Mouse (Mus musculus) heart, postnatal 0 days (tissue): ENCODE measurements at regions not wholly inside any gene's neighbourhood (a gene's known extent, or its start where the extent isn't known, plus 50 kb on each side); places are given as distances from the start of the nearest gene placed in this dataset.

ENCODE experiments used
- ATAC-seq: fragments of 200-750 bp; cut with Nextera tagmentation; 2 replicates; pipeline ENCODE4 v1.8.0; 2017; ENCODE audit warnings: low read depth, moderate number of reproducible peaks, moderate library complexity; ENCODE audit not compliant: insufficient read depth
- DNase-seq: peaks from one replicate; pipeline ENCODE4 v3.0.0-alpha.2; 2016; ENCODE audit warnings: low spot score
- H3K27ac ChIP-seq: fragments of 300-500 bp; sonication (generic); 2 replicates; pipeline ENCODE4 v1.5.1; 2014; ENCODE audit warnings: low read depth, mild to moderate bottlenecking
- H3K27me3 ChIP-seq: fragments of 300-500 bp; sonication (generic); 2 replicates; pipeline ENCODE4 v1.6.1; 2014; ENCODE audit warnings: low read length, mixed read lengths; ENCODE audit not compliant: control insufficient read depth, insufficient read depth
- H3K36me3 ChIP-seq: fragments of 300-500 bp; sonication (generic); replicated peaks from 2 replicates; pipeline ENCODE4 v1.6.1; 2014; ENCODE audit warnings: low read length, mixed read lengths; ENCODE audit not compliant: control insufficient read depth, insufficient read depth
- H3K4me1 ChIP-seq: fragments of 300-500 bp; sonication (generic); 2 replicates; pipeline ENCODE4 v1.6.1; 2014; ENCODE audit warnings: antibody characterized with exemption; ENCODE audit not compliant: control insufficient read depth, insufficient read depth
- H3K4me2 ChIP-seq: fragments of 300-500 bp; sonication (generic); 2 replicates; pipeline ENCODE4 v1.6.1; 2014; ENCODE audit warnings: low read depth, mild to moderate bottlenecking, low read length, moderate library complexity
- H3K4me3 ChIP-seq: fragments of 300-500 bp; sonication (generic); 2 replicates; pipeline ENCODE4 v1.5.1; 2014; ENCODE audit warnings: low read depth, low read length
- H3K9ac ChIP-seq: fragments of 300-500 bp; sonication (generic); replicated peaks from 2 replicates; pipeline ENCODE4 v1.6.1; 2014; ENCODE audit warnings: low read depth, low read length, mixed read lengths
- H3K9me3 ChIP-seq: fragments of 300-500 bp; sonication (generic); replicated peaks from 2 replicates; pipeline ENCODE4 v1.6.1; 2016; ENCODE audit warnings: low read length; ENCODE audit not compliant: control insufficient read depth
- CTCF ChIP-seq: IDR thresholded peaks from 2 replicates; pipeline ENCODE4 v1.5.1; 2016; ENCODE audit warnings: antibody characterized with exemption, control low read depth, low read depth
- EP300 ChIP-seq: IDR thresholded peaks from 2 replicates; pipeline ENCODE4 v1.6.1; 2016; ENCODE audit warnings: antibody characterized with exemption, low read depth
- WGBS: fragments of 180-500 bp; shearing (Covaris S2); extraction: QIAGEN DNeasy Blood & Tissue Kit; methylation state at CpG from one replicate; pipeline ENCODE4 v1.1.7; 2014; 5-methylcytosine and 5-hydroxymethylcytosine counted together

GRCm38 (mm10) chr14:33812266-33812665 lies 111.1 kb upstream of the Gdf10 start:
- Histone ChIP-seq H3K4me2 (no peak overlapping the region), H3K4me3 (no peak overlapping the region), H3K36me3 (no peaks in the 10 kb centered on the region), H3K9me3 (no peaks in the 10 kb centered on the region), H3K9ac (no peak overlapping the region), H3K27me3 (no peaks in the 10 kb centered on the region), H3K4me1 (peaks cover 14% of the 10 kb centered on the region), H3K27ac (no peak overlapping the region)
- 82% methylated on average over 8 of the region's 8 CpGs for WGBS
- ATAC-seq (no peak), DNase-seq (no peak)
- TF ChIP-seq CTCF (no peak), EP300 (no peak)

- ATAC-seq = no peak
- no peak overlapping the region for H3K4me3 ChIP-seq
- no peaks in the 10 kb centered on the region for H3K36me3 ChIP-seq
- no peaks in the 10 kb centered on the region for H3K27me3 ChIP-seq
- peaks cover 14% of the 10 kb centered on the region for H3K4me1 ChIP-seq
- no peak for DNase-seq
- H3K27ac ChIP-seq = no peak overlapping the region
- no peak for TF ChIP-seq CTCF
- no peak for TF ChIP-seq EP300
- no peaks in the 10 kb centered on the region for H3K9me3 ChIP-seq
- H3K4me2 ChIP-seq = no peak overlapping the region
- no peak overlapping the region for H3K9ac ChIP-seq
- WGBS = 51% methylated on average over 4 of the region's 4 CpGs
Observed at GRCm38 (mm10) chr14:33812772-33813171, 110.6 kb upstream of the Gdf10 start.

GRCm38 (mm10) chr14:33813274-33813673 lies 110.1 kb upstream of the Gdf10 start:
- Histone ChIP-seq H3K4me3 (no peak overlapping the region), H3K4me2 (no peak overlapping the region), H3K4me1 (peaks cover 12% of the 10 kb centered on the region), H3K9ac (no peak overlapping the region), H3K9me3 (no peaks in the 10 kb centered on the region), H3K27ac (no peak overlapping the region), H3K36me3 (no peaks in the 10 kb centered on the region), H3K27me3 (no peaks in the 10 kb centered on the region)
- TF ChIP-seq EP300 (no peak), CTCF (no peak)
- ATAC-seq (no peak), DNase-seq (no peak)
- 60% methylated on average over 3 of the region's 3 CpGs for WGBS

- Histone ChIP-seq H3K4me3 (no peak overlapping the region), H3K4me2 (no peak overlapping the region), H3K27me3 (no peaks in the 10 kb centered on the region), H3K9ac (no peak overlapping the region), H3K36me3 (no peaks in the 10 kb centered on the region), H3K4me1 (peaks cover 3% of the 10 kb centered on the region; the same call in 1 of the 2 replicates), H3K9me3 (no peaks in the 10 kb centered on the region), H3K27ac (no peak overlapping the region)
- WGBS = 68% methylated on average over 1 of the region's 1 CpGs
- DNase-seq (no peak), ATAC-seq (no peak)
- TF ChIP-seq CTCF = no peak
- no peak for TF ChIP-seq EP300
Observed at GRCm38 (mm10) chr14:33814107-33814506, 109.3 kb upstream of the Gdf10 start.

- TF ChIP-seq CTCF (no peak), EP300 (no peak)
- Histone ChIP-seq H3K4me2 (no peak overlapping the region), H3K27me3 (no peaks in the 10 kb centered on the region), H3K27ac (no peak overlapping the region), H3K36me3 (no peaks in the 10 kb centered on the region), H3K9me3 (no peaks in the 10 kb centered on the region), H3K4me3 (no peak overlapping the region), H3K9ac (no peak overlapping the region), H3K4me1 (no peaks in the 10 kb centered on the region)
- no peak for ATAC-seq
- WGBS = 77% methylated on average over 2 of the region's 2 CpGs
- DNase-seq = no peak
Observed at GRCm38 (mm10) chr14:33814599-33814998, 108.8 kb upstream of the Gdf10 start.

GRCm38 (mm10) chr14:33820541-33821260 lies 102.7 kb upstream of the Gdf10 start:
- Histone ChIP-seq H3K4me3 (no peak overlapping the region), H3K4me1 (no peaks in the 10 kb centered on the region), H3K9me3 (no peaks in the 10 kb centered on the region), H3K27me3 (0 out of 2 replicates have a peak, but pooled peaks cover 3% of the 10 kb centered on the region), H3K9ac (no peak overlapping the region), H3K36me3 (no peaks in the 10 kb centered on the region), H3K27ac (no peak overlapping the region), H3K4me2 (no peak overlapping the region)
- no peak for TF ChIP-seq CTCF
- TF ChIP-seq EP300 = no peak
- WGBS = 75% methylated on average over 14 of the region's 14 CpGs
- DNase-seq (no peak), ATAC-seq (no peak)
